Comparison of ENCODE assay signal across 13 mouse cellular contexts in the genomic region with DNA sequence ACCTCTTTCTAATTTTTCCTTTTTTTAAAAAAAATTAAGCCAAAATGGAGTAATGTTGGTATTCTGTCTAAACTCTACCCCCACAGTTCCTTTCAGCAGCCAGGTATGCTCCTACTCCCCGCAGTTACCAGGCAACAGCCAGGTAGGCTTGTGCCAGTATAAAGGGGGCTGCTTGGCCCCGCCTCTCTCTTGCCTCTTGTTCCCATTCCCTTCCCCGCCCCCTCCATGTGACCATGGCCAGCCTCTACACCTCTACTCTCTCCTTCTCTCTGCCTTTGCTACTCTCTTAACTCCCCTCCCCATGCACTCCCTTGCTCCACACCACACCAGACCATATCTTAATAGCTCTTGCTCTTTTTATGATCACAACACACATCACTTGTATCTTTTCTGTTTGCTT.
"Had no signal": no experiment of that assay in that cellular context is flagged by ENCODE, and none has a peak within 500 bp of the region (broad histone marks: within the 10 kb centered on the region; RNA-seq: fewer than 3 reads in every experiment).

No protein-coding gene starts in this region.

- DNase-seq: gastrocnemius, adult 2 months; gastrocnemius, postnatal 10 days; gastrocnemius, postnatal 25 days; heart, adult 2 months; heart, postnatal 10 days; heart, postnatal 4 days; kidney, adult 18-20 months; kidney, adult 8-10 months; kidney, postnatal 10 days; kidney, postnatal 25 days; kidney, postnatal 4 days; layer of hippocampus, postnatal 36 days; left cerebral cortex, postnatal 4 days had no signal
